Mouse (Mus musculus): ENCODE results near the gene Hoxc13. TPM values are rescaled to one million over a fixed set of nuclear protein-coding genes. Genes with fewer than 3 reads are reported as not detected.

Hoxc13 gene
- polyA plus RNA-seq (2012), result 0.04 TPM in 1 of 2 replicates, not detected in the other

DNA sequence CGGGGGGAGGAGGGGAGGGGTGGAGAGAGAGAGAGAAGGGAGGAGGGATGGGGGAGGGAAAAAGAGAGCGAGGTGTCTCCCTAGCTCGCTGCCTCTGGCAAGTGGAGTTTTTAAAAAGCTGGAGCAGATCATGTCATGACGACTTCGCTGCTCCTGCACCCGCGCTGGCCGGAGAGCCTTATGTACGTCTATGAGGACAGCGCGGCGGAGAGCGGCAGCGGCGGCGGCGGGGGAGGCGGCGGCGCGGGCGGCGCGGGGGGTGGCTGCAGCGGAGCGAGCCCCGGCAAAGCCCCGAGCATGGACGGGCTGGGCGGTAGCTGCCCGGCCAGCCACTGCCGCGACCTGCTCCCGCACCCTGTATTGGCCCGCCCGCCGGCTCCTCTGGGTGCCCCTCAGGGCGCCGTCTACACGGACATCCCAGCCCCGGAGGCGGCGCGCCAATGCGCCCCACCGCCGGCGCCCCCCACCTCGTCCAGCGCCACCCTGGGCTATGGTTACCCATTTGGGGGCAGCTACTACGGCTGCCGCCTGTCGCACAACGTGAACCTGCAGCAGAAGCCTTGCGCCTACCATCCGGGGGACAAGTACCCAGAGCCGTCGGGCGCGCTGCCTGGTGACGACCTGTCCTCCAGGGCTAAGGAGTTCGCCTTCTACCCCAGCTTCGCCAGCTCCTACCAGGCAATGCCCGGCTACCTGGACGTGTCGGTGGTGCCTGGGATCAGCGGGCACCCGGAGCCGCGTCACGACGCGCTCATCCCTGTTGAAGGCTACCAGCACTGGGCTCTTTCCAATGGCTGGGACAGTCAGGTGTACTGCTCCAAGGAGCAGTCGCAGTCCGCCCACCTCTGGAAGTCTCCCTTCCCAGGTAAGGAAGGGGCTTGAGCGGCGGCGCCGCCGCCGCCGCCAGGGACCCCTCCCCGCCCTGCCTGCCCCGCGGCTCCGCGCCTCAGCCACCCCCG lies at the start of gene Hoxc13:
Hoxc13 (plus strand) TSS at position 51 of the 959 bp plus-strand sequence.

DNA sequence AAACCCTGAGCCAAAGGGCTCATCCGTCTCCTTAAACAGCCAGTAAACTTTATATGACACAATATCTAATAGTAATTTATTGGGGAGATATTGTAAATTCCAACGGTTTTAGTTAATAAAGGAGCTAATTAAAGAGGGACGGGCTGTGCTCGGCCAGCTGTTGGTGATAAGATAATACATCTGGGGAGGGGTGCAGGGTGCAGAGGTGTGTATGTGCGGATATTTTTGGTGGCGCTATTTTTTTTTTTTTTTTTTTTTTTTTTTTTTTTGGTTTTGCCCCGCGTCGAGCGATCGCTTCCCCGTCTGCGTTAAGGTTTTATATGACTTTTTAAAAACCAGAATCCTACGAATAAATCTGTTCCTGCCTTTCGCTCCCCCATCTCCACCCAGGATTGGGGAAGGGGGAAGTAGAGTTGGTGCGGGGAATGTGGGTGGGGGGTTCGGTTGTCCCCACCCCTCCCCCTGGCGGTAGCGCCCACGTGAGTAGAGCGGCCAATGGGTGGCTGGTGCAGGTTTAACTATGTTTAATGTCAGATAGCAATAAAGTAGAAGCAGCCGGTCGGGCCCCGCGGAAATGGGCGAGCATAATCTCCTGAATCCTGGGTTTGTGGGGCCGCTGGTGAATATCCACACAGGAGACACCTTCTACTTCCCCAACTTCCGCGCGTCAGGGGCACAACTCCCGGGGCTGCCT lies 15.5 kb downstream of the Hoxc13 start, which contains the start of gene Hoxc12:
Hoxc12 (plus strand) TSS at position 479 of the 694 bp plus-strand sequence.

DNA sequence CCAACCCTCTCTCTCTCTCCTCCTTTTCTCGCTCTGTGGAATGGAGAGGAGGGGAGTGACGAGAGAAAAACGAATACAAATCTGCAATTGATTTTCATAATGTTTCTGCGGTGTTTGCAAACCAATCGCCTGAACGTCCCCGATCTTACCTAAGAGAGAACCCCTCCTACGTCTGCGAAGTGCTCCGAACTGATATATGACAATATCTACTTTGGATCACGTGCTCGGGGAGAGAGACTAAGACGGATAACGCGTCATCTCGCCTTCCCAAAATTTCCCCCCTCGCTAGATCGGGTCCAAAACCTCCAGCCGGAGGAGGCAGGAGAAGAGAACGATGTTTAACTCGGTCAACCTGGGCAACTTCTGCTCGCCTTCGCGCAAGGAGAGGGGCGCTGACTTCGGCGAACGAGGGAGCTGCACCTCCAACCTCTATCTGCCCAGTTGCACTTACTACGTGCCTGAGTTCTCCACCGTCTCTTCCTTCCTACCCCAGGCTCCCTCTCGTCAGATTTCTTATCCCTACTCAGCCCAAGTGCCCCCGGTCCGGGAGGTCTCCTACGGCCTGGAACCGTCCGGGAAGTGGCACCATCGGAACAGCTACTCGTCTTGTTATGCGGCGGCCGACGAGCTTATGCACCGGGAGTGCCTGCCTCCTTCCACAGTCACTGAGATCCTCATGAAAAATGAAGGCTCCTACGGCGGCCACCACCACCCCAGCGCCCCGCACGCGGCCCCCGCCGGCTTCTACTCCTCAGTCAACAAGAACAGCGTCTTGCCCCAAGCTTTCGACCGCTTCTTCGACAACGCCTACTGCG lies 33.5 kb downstream of the Hoxc13 start, which contains the start of gene Hoxc11:
Hoxc11 (plus strand) TSS at position 236 of the 815 bp plus-strand sequence.

DNA sequence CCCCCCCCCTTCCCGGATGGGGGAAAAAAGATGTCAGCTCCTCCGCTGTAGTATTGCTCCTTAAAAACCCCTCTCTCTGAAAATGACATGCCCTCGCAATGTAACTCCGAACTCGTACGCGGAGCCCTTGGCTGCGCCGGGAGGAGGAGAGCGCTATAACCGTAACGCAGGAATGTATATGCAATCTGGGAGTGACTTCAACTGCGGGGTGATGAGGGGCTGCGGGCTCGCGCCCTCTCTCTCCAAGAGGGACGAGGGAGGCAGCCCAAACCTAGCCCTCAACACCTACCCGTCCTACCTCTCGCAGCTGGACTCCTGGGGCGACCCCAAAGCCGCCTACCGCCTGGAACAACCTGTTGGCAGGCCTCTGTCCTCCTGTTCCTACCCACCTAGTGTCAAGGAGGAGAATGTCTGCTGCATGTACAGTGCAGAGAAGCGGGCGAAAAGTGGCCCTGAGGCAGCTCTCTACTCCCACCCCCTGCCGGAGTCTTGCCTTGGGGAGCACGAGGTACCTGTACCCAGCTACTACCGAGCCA lies 45.9 kb downstream of the Hoxc13 start, which contains the start of gene Hoxc10:
Hoxc10 (plus strand) TSS at position 21 of the 536 bp plus-strand sequence.

DNA sequence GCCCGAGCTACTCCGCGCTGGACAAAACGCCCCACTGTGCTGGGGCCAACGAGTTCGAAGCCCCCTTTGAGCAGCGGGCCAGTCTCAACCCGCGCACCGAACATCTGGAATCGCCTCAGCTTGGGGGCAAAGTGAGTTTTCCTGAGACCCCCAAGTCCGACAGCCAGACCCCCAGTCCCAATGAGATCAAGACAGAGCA lies 46.3 kb downstream of the Hoxc13 start, which contains the start of gene Hoxc5:
Hoxc5 (plus strand) TSS at position 132 of the 199 bp plus-strand sequence.

GRCm38 (mm10) chr15:102976171-102976570 lies 55.3 kb downstream of the Hoxc13 start, which contains the start of gene Hoxc9:
TSS of gene Hoxc9 (plus strand) at chr15:102976439.

Other genes starting within 250 kb of the Hoxc13 start
- 113 and 127 TPM in 2 replicates for gene Atp5g2, start 248.8 kb upstream of the Hoxc13 start, polyA plus RNA-seq (2012)
- 23.2 and 31.0 TPM in 2 replicates for gene Calcoco1, start 198.9 kb upstream of the Hoxc13 start, polyA plus RNA-seq (2012)
- gene Hoxc12, start 15.7 kb downstream of the Hoxc13 start, polyA plus RNA-seq (2012), result not detected in 2 replicates
- not detected in 2 replicates for gene Hoxc11, start 33.3 kb downstream of the Hoxc13 start, polyA plus RNA-seq (2012)
- gene Hoxc10, start 45.7 kb downstream of the Hoxc13 start, polyA plus RNA-seq (2012), result not detected in 2 replicates
- 0.03 TPM in 1 of 2 replicates, not detected in the other for gene Hoxc5, start 46.3 kb downstream of the Hoxc13 start, polyA plus RNA-seq (2012)
- gene Hoxc9, start 55.3 kb downstream of the Hoxc13 start, polyA plus RNA-seq (2012), result 0.03 TPM in 1 of 2 replicates, not detected in the other
- gene Hoxc8, start 69.5 kb downstream of the Hoxc13 start, polyA plus RNA-seq (2012), result not detected in 2 replicates
- gene Hoxc6, start 77.2 kb downstream of the Hoxc13 start, polyA plus RNA-seq (2012), result 0.12 TPM in 1 of 2 replicates, not detected in the other
- gene Hoxc4, start 97.8 kb downstream of the Hoxc13 start, polyA plus RNA-seq (2012), result 0.03 and 0.04 TPM in 2 replicates
- 0.66 and 1.4 TPM in 2 replicates for gene Smug1, start 246.0 kb downstream of the Hoxc13 start, polyA plus RNA-seq (2012)

All from megakaryocyte-erythroid progenitor cell, adult 5 weeks (primary cell).